Mouse (Mus musculus) liver, embryonic 11.5 days (tissue): ENCODE results near the gene Rps12-ps3. TPM values are rescaled to one million over a fixed set of nuclear protein-coding genes. Genes with fewer than 3 reads are reported as not detected.

Source experiments
- ATAC-seq: fragments of 200-750 bp; cut with Nextera tagmentation; replicated peaks from 2 replicates; pipeline ENCODE4 v1.8.0; 2017; ENCODE audit warnings: moderate number of reproducible peaks, mild to moderate bottlenecking, moderate TSS enrichment, moderate library complexity; ENCODE audit not compliant: low FRiP score
- DNase-seq: peaks from one replicate; pipeline ENCODE4 v3.0.0-alpha.2; 2017; ENCODE audit warnings: low spot score
- H3K27ac ChIP-seq: fragments of 300-500 bp; sonication (generic); 2 replicates; pipeline ENCODE4 v1.5.1; 2014; ENCODE audit warnings: mild to moderate bottlenecking, low read depth, low read length, control low read depth
- H3K27me3 ChIP-seq: fragments of 300-500 bp; sonication (generic); replicated peaks from 2 replicates; pipeline ENCODE4 v1.6.1; 2014; ENCODE audit warnings: low read length, mixed read lengths; ENCODE audit not compliant: control insufficient read depth, insufficient read depth
- H3K36me3 ChIP-seq: fragments of 300-500 bp; sonication (generic); 2 replicates; pipeline ENCODE4 v1.6.1; 2014; ENCODE audit warnings: mild to moderate bottlenecking, low read length, moderate library complexity, mixed read lengths; ENCODE audit not compliant: control insufficient read depth, insufficient read depth
- H3K4me1 ChIP-seq: fragments of 300-500 bp; sonication (generic); replicated peaks from 2 replicates; pipeline ENCODE4 v1.6.1; 2014; ENCODE audit warnings: low read length, mixed read lengths; ENCODE audit not compliant: control insufficient read depth, insufficient read depth
- H3K4me2 ChIP-seq: fragments of 300-500 bp; sonication (generic); 2 replicates; pipeline ENCODE4 v1.6.1; 2014; ENCODE audit warnings: mild to moderate bottlenecking, control low read depth, moderate library complexity
- H3K4me3 ChIP-seq: fragments of 300-500 bp; sonication (generic); 2 replicates; pipeline ENCODE4 v1.5.1; 2014; ENCODE audit warnings: low read depth, low read length, control low read depth
- H3K9ac ChIP-seq: fragments of 300-500 bp; sonication (generic); 2 replicates; pipeline ENCODE4 v1.6.1; 2014; ENCODE audit warnings: low read depth, low read length, control low read depth
- H3K9me3 ChIP-seq: fragments of 300-500 bp; sonication (generic); 2 replicates; pipeline ENCODE4 v1.6.1; 2016; ENCODE audit warnings: low read length, inconsistent platforms, mixed read lengths; ENCODE audit not compliant: control insufficient read depth
- WGBS: fragments of 180-500 bp; shearing (Covaris S2); extraction: QIAGEN DNeasy Blood & Tissue Kit; methylation state at CpG from one replicate; pipeline ENCODE4 v1.1.7; 2014; 5-methylcytosine and 5-hydroxymethylcytosine counted together
- polyA plus RNA-seq: library from polyadenylated mRNA; unstranded; fragments of >200 nt; fragmentation: Nextera tagmentation; extraction: Ambion mirVana; gene quantifications from 2 replicates; pipeline ENCODE4 v1.2.1, GENCODE M21; 2014

Rps12-ps3 gene
- polyA plus RNA-seq, 1 experiment from 2014 or later: 85.2 TPM

DNA sequence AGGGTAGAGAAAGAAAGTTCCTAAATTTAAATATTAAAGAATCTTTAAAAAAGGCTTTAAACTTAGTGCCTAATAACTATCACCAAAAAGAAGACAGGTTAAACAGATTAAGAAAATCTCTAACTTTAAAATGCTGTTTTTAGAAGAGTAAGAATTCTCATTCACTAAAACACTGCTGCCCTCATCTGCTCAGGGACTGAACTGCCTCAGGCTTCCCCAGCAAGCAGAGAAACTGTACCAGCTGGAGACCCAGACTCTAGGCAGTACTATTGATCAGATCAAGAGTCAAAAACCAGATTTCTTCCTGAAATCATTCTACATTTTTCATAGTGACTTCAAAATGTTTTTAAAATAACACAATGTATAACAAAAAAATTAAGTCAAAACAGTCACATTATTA lies 5.5 kb upstream of the Rps12-ps3 start:
- Histone ChIP-seq H3K36me3 (peaks cover 5% of the 10 kb centered on the region; the same call in 1 of the 2 replicates), H3K27ac (no peak overlapping the region), H3K27me3 (no peaks in the 10 kb centered on the region), H3K4me1 (no peaks in the 10 kb centered on the region), H3K9ac (no peak overlapping the region), H3K9me3 (no peaks in the 10 kb centered on the region), H3K4me2 (no peak overlapping the region), H3K4me3 (no peak overlapping the region)
- no peak for DNase-seq
- no peak for ATAC-seq

DNA sequence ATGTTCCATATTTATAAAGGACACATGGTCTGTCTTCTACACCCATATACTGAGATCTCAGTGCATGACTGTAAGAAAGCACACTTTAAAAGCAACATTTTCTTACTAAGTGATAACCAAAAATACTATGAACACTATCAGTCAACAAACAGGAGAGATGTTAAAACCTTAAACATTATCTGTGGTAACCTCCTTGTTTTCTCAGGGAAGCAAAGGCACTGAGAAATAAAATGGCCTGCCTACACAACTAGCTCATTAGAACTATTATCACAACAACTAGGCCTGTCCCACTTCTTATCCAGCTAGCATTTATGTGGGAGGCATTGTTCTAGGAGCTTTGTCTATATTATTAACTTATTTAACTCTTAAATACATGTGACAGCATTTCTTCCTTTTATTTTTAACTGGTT lies 8.7 kb downstream of the Rps12-ps3 start:
- Histone ChIP-seq H3K27ac (no peak overlapping the region), H3K9me3 (no peaks in the 10 kb centered on the region), H3K4me1 (peaks cover 22% of the 10 kb centered on the region), H3K4me3 (no peak overlapping the region), H3K27me3 (no peaks in the 10 kb centered on the region), H3K4me2 (no peak overlapping the region), H3K36me3 (no peaks in the 10 kb centered on the region), H3K9ac (no peak overlapping the region)
- DNase-seq (no peak), ATAC-seq (peak; percentile 88)

DNA sequence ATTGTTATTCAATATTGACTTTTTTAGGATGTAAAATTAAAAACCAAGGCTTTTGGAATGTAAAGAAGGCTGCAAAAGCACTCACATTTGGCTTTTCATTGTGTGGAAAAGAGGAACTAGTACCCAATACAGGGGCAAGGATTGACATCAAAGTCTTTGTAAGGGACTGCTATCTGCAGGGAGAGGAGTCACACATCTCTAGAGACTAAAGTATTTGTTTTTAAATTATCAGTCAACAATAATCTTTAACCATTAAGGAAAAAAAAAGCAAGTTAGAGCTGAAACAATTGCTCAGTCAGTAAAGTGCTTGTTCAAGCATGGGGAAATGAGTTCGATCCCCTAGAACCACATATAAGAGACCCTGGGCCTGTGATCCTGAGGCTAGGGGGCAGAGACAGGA lies 14.6 kb downstream of the Rps12-ps3 start:
- Histone ChIP-seq H3K27ac (no peak overlapping the region), H3K4me2 (no peak overlapping the region), H3K4me3 (no peak overlapping the region), H3K4me1 (peaks cover 33% of the 10 kb centered on the region), H3K9ac (no peak overlapping the region), H3K9me3 (no peaks in the 10 kb centered on the region), H3K27me3 (no peaks in the 10 kb centered on the region), H3K36me3 (0 out of 2 replicates have a peak, but pooled peaks cover 4% of the 10 kb centered on the region)
- DNase-seq: no peak
- no peak for ATAC-seq
- 97% methylated on average over 1 of the region's 1 CpGs for WGBS

DNA sequence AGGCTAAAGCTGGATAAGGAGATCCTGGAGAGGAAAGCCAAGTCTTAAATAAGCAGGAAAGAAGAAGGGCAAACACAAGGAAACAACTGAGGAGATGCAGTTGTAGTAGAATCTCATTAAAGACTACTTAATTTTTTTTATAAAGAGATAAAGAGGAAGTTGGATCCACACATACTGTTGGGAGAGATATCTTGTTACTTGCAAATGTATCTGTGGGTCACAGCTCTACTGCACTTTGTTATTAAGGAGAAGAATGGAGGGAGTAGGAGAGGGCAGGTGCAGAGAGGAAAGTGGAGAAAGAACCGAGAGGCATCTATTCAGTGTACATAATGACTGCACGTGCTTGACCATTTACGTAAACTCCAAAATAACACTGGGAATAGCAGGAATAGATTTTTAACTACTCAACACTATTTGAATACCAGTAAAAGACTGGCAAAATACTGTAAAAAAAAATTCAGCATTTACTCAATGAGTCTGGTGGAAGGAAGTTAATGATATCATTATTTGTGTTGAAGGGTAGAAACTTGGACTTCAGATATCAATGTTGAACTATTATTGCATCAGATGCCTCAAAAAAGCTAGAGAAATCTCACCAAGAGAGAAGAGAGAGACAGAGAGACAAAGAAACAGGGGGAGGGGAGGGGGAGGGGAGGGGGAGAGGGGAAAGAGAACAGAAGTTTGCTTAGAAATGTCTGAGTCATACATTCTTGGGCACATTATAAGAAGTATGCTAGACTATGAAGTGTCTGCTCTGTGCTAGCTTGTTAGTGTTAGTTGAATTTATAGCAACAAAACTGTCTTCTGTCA lies 16.0 kb downstream of the Rps12-ps3 start:
- ATAC-seq: 0 out of 2 replicates have a peak, but pooled peaks have one; percentile 39
- Histone ChIP-seq H3K4me2 (no peak overlapping the region), H3K4me3 (no peak overlapping the region), H3K4me1 (peaks cover 32% of the 10 kb centered on the region), H3K27ac (no peak overlapping the region), H3K36me3 (0 out of 2 replicates have a peak, but pooled peaks cover 4% of the 10 kb centered on the region), H3K9ac (no peak overlapping the region), H3K9me3 (no peaks in the 10 kb centered on the region), H3K27me3 (no peaks in the 10 kb centered on the region)
- no peak for DNase-seq
- 82% methylated on average over 3 of the region's 3 CpGs for WGBS

DNA sequence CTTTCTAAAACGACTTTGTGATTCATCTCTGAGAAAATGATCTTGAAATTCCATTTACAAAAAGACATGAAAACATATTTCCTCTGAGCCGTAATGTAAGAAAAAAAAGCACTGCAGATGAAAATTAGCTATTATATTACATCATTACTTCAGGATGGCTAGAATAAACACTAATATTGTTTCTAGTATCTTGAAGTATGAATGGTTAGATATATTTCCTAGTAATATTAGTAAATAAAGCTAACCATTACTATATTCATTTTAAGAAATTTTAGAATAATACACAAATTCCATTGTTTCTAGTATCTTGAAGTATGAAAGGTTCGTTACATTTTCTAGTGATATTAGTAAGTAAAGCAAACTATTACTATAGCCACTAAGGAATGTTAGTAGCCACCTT lies 17.8 kb downstream of the Rps12-ps3 start:
- H3K4me2 ChIP-seq: no peak overlapping the region

DNA sequence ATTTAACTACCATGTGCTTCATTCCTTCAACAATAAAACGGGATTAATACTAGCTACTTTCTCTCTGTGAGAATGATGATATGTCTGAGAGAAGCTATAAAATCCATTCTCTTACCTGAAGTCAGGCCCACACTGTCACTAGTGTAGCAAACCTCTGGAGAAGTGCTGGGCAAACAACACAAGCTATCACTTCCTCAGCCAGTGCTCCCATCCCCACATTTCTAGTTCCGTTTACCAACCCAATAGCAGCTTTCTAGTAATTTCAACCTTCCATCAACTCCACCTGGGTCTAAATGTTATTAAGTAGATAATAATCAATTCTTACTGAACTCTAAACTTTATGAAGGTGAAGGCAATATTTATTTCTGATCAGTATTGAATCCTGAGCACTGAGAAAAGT lies 20.9 kb downstream of the Rps12-ps3 start:
- peak overlapping the region; percentile 97 for H3K4me2 ChIP-seq
- peaks cover 23% of the 10 kb centered on the region for H3K4me1 ChIP-seq
- 39% methylated on average over 2 of the region's 2 CpGs for WGBS
- 0 out of 2 replicates have a peak, but pooled peaks cover 2% of the 10 kb centered on the region for H3K36me3 ChIP-seq
- no peak overlapping the region for H3K27ac ChIP-seq
- H3K9ac ChIP-seq: peak overlapping the region; percentile 46
- peak overlapping the region; percentile 94 for H3K4me3 ChIP-seq
- ATAC-seq (no peak), DNase-seq (no peak)
- H3K27me3 ChIP-seq: no peaks in the 10 kb centered on the region
- no peaks in the 10 kb centered on the region for H3K9me3 ChIP-seq

More for the DNA sequence above, 17.8 kb downstream of the Rps12-ps3 start:
- H3K9ac ChIP-seq: no peak overlapping the region
- DNase-seq (no peak), ATAC-seq (no peak)
- no peaks in the 10 kb centered on the region for H3K9me3 ChIP-seq
- H3K36me3 ChIP-seq: 0 out of 2 replicates have a peak, but pooled peaks cover 4% of the 10 kb centered on the region
- no peak overlapping the region for H3K27ac ChIP-seq
- H3K4me1 ChIP-seq: peaks cover 29% of the 10 kb centered on the region
- H3K4me3 ChIP-seq: no peak overlapping the region
- 82% methylated on average over 3 of the region's 3 CpGs for WGBS
- H3K27me3 ChIP-seq: no peaks in the 10 kb centered on the region

DNA sequence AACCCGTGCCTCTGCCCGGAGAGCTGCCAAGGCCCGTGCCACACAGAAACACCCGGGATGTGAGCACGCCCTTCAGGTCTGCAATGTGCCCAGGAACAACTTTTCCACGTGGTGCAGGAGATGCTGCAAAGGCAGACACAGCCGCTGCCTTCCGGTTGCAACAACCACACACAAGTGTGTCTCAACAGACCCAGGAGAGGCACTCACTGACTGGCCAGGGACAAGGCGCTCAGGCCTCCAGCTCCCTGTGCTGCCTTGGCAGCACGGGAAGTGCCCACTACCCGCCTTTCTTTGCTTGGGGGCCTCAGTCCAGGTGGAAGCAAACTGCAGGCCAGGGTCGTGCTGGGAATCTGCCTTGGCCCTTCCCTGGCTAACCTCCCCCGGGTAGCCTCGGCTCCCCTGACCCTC lies 22.2 kb downstream of the Rps12-ps3 start:
- H3K9ac ChIP-seq: peak overlapping the region; percentile 93
- peak overlapping the region; percentile 97 for H3K4me2 ChIP-seq
- 0 out of 2 replicates have a peak, but pooled peaks cover 2% of the 10 kb centered on the region for H3K36me3 ChIP-seq
- WGBS: under 1% methylated on average over 14 of the region's 14 CpGs
- ATAC-seq (peak; percentile 16; the same call in 1 of the 2 replicates), DNase-seq (peak; percentile 53)
- peaks cover 16% of the 10 kb centered on the region for H3K4me1 ChIP-seq
- peak overlapping the region; percentile 94 for H3K4me3 ChIP-seq
- no peaks in the 10 kb centered on the region for H3K27me3 ChIP-seq
- H3K27ac ChIP-seq: peak overlapping the region; percentile 92
- H3K9me3 ChIP-seq: no peaks in the 10 kb centered on the region

DNA sequence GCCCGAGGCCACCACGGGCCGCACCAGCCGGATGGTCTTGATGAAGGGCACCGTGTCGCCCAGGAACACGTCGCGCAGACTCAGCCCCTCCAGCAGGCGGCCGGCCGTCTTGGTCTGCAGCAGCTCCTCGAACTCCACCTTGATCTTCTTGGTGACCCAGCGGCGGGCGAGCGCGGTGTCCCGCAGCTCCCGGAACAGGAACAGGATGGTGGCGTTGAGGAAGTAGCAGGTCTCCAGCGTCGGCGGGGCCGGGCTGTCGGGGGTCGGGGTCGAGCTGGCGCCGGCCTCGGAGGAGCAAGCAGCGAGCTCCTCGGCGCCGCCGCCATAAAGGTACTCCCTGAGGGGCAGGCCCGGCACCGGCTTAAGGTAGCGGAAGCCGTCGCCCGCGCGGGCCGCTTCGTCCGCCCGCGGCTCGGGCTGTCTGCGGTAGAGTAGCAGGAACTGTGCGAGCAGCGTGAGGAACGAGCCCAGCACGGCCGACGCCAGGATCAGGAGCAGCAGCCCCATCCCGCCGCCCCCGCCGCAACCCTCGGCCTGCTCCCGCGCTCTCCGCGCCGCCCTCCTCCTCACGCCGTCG lies 23.1 kb downstream of the Rps12-ps3 start:
- peak; percentile 78 for DNase-seq
- peaks cover 16% of the 10 kb centered on the region for H3K4me1 ChIP-seq
- H3K4me2 ChIP-seq: peak overlapping the region; percentile 97
- 0 out of 2 replicates have a peak, but pooled peaks cover 2% of the 10 kb centered on the region for H3K36me3 ChIP-seq
- peak overlapping the region; percentile 94 for H3K4me3 ChIP-seq
- peak; percentile 48 for ATAC-seq
- H3K27ac ChIP-seq: peak overlapping the region; percentile 92
- under 1% methylated on average over 57 of the region's 70 CpGs for WGBS
- no peaks in the 10 kb centered on the region for H3K9me3 ChIP-seq
- H3K27me3 ChIP-seq: no peaks in the 10 kb centered on the region
- H3K9ac ChIP-seq: peak overlapping the region; percentile 93
